Mouse (Mus musculus) ovary, postnatal 36 days (tissue): ENCODE data around the gene Pecr.
A peak's percentile ranks its signal among the peaks of the same experiment; 100 is the strongest.

Experiments
- DNase-seq: peaks from one replicate; pipeline ENCODE4 v3.0.0; 2022; ENCODE audit warnings: low spot score, mixed read lengths

Pecr gene

GRCm38 (mm10) chr1:72283992-72284485, at the start of gene Pecr, which contains the start of gene Tmem169:
Pecr (minus strand) TSS chr1:72284314.
Tmem169 (plus strand) TSS chr1:72284369.
- DNase-seq: peak; percentile 93

DNA sequence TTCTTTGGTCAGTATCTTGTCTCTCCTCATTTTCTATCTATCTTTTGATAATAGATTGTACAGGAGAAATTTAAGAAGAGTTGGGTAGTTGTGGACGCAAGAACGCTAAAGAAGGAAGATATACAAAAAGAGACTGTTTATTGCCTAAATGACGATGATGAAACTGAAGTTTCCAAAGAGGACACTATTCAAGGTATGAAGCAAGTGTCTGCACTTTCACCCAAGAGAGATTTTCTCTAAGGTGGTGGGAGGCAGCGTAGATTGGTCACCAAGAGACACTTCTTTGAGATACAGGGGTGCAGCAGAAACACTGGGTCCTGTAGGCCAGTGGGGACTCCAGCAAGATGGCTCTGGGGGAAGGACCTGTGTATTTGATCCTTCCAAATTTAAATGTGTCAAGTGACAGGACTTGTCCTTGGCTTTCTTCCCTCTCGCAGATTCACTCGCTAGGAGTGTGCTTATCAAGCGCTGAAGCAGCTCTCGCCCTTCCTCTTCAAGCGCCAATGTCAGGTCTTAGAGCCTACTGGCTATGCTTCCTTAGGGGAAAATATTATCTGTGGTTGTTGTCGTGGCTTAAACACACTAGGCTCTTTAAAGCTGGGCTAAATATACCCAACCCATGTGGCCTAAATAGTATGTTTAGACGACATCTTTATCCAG, 42.2 kb upstream of the Pecr start:
- DNase-seq: no peak

DNA sequence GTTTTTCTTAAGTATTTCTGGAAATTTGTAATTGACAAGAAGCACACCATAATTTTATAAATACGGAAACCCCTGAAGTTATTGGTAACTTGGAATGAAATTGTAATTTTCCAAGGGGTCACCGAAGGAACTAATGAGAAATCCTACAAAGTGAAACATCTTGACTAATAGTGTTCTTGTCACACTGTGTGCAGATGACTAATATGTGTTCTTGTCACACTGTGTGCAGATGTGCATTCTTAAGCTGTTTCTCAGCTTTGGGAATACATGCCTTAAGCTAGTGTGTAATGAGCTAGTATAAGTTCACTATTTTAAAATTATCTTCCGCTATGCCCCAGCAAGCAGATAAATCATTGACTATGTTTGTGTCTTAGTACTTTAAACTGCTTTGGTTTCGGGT, 39.1 kb upstream of the Pecr start:
- DNase-seq: no peak

DNA sequence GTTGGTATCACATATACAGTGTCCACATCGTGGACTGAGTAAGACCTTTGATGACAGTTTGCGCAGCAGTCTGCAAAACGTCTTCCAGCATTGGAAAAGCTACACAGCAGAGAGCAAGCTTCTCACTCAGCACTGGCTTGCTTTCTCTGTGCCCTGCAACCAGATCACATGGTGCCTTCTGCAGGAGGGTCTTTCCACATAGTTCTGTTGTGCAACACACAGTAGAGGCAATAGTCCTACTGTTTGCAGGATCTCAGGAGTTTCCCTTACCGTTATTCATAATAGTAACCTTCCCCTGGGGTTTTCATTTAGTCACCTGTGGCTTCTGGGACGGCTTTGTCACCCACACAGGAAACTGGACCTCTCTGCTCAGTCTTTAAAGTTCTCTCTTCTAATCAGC, 36.6 kb upstream of the Pecr start:
- DNase-seq: no peak

- no peak for DNase-seq
Observed at GRCm38 (mm10) chr1:72316901-72317300, 32.8 kb upstream of the Pecr start.

DNA sequence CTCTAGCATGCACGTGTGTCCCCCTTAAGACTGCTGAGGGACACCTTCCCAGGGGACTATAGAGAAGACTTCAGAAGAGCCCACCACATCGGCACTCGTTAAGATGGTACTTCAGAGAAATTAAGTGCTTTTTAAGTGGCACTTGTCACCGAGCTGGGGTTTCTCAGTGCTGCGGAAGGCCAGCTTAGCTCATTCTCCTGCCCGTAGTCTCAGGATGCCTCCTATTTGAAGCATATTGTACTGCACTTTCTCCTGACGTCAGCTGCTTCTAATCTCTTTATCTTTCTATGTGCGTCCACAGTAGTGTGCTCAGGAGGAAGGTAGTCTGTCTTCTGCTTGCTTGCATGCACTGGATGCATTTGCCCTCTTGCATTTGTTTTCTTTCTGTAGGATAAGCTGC, 32.3 kb upstream of the Pecr start:
- no peak for DNase-seq

- DNase-seq: no peak
Observed at GRCm38 (mm10) chr1:72315447-72315846, 31.3 kb upstream of the Pecr start.

DNA sequence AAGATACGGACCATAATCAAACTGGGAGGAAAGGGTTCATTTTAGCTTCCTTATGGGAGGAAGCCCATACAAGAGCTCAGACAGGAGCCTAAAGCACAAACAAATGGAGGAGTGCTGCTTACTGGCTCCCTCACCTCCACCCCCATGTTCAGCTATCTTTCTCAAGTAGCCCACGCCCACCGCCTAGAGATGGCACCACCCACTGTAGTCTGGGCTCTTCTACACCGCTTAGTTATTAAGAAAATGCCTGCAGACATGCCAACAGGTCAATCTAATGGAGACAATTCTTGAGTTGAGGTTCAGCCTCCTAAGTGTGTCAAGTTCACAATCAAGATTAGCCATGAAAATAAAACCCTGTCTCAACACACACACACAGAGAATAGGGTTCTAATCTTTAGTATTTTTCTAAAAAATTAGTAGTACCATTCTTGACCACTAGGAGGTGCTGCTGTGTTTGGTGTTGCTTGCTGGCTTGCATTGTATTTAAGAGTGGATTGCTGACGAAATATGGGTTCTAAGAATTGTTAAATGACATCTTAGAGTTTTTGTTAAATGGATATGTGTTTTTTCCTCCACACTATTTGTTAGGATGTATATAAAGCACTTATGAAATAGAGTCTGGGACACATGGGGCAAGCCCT, 29.4 kb upstream of the Pecr start:
- DNase-seq: no peak

DNA sequence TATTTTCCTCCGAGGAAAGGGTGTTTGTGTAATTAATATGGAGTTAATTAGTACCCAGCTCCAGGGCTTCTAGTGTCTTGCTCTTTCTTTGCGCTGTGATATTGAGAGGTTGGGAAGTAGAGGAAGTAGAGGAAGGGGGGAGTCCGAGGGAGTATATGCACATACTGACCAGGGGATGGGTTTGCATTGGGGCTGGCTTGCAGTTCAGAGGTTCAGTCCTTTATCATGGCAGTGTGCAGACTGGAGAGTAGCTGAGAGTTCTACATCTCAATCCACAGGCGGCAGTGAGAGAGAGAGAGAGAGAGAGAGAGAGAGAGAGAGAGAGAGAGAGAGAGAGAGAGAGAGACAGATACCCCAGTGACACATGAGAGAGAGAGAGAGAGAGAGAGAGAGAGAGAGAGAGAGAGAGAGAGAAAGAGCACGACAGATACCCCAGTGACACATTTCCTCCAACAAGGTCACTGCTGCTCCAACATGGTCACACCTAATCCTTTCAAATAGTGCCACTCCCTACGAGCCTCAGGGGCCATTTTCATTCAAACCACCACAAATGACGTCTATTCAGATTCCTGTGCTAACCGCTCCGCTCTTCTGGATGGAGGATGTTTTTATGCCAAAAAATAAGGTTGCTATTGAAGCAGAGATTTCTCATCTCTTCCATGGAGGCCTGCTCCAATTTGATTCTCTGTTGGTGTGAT, 28.7 kb upstream of the Pecr start:
- no peak for DNase-seq

GRCm38 (mm10) chr1:72309744-72310424, 25.8 kb upstream of the Pecr start:
- no peak for DNase-seq

- DNase-seq: no peak
Observed at GRCm38 (mm10) chr1:72308919-72309318, 24.8 kb upstream of the Pecr start.

- DNase-seq: peak; percentile 87
Observed at GRCm38 (mm10) chr1:72307317-72307798, 23.2 kb upstream of the Pecr start, which contains the start of gene Xrcc5. Xrcc5 (plus strand) TSS chr1:72307421.

GRCm38 (mm10) chr1:72306679-72307181, 22.6 kb upstream of the Pecr start:
- peak; percentile 39 for DNase-seq

DNA sequence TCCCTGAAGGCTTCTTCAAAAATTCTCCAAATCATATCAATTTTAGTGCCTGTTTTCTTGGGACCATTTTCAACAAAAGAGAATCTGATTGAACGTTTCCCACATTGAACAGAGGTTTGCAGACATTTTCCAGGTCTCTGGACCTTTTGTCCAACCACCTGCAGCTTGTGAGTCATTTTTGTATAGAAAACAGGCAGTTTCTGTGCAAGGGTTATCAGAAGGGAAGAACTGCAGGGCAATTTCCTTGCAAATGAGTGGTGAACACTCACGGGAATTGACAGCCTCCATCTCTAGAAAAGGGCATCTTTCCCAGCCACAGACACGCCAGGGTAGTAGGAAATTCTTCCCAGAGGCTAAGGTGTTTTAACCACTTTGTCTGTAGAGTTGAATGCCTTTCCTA, 22.1 kb upstream of the Pecr start:
- no peak for DNase-seq

DNA sequence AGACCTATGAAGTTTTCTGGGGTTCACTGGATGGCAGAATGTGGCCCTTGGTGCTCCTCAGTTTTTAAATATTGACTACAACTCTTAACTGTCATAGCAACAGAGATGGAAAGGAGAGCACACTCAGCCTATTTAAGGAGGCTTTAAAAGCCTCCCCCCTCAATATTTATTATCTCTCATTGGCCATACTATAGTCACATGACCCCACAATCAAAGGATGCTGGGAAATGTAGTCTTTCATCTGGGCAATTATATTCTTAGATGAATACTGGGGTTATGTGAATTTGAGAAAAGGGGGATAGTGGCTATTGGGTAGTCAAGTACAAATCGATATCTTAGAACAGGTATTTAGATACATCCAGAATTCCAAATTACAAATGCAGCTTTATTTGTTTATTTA, 17.7 kb upstream of the Pecr start:
- DNase-seq: no peak

- DNase-seq: no peak
Observed at GRCm38 (mm10) chr1:72295746-72296145, 11.6 kb upstream of the Pecr start.

DNA sequence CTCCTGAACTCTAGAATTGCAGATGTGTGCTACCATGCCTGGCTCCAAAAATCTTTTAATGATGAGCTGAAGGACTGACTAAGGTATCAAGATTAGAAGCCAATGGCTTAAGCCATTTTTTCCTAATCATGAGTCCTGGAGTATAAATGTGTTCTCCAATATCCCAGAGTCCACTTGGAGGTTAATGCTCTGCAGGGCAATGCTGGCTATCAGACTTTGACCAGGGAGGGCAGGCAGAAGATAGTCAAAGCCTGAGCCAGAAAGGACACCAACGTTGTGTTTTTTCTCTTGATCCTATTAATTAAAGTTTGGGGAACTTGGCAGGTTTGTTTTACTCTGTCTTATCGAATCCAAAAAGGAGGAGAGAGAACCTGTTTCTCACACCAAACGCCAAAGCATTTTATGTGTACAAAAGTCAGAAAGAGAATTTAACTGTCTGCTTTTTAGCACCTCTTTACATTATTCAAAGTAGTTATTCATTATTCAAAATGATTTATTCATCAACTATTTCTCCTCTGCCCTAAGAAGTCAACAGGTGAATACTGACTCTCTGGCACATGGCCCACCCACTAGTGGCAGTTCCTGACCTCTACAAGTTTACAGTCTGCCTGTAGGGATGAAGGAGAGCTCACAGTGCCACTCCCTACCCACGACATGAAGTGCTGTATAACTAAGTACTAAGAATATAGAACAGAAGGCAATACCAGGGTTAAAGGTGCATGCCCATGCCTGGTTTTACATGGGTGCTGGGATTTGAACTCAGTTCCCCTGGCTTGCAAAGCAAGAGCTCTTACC, 10.0 kb upstream of the Pecr start:
- no peak for DNase-seq

DNA sequence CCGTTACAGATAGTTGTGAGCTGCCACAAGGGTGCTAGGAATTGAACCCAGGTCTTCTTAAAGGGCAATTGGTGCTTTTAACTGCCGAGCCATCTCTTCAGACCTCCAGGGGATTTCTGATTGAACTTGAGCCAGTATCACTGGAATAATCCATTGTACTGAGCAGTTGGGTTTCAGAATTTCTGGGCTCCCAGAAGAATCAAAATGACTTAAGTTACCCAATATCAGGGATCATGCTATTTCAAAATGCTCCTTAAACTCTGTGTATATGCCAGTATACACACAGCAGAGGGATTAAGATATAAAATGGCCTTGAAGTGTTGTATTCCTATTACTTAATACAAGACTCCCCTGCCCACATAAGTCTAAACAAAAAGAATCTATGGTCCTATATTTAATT, 7.8 kb upstream of the Pecr start:
- no peak for DNase-seq

DNA sequence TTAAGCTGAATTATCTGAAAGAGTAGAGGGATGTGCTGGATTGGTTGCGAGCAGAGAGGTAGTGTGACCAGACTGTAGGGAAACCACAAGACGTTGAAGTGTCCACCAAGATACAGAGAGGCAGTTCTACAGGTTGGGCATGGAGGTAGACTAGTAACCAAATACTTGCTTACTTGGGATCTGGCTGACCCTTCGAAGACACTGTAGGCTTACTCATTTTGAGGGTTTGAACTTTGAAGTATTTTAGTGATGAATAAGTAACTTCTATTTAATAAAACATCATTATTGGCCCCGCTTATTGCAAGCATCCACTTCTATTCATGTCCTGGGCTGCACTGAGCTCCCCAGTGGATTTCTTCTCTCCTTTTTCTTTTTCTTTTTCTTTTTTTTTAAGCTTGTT, 7.3 kb upstream of the Pecr start:
- no peak for DNase-seq

DNA sequence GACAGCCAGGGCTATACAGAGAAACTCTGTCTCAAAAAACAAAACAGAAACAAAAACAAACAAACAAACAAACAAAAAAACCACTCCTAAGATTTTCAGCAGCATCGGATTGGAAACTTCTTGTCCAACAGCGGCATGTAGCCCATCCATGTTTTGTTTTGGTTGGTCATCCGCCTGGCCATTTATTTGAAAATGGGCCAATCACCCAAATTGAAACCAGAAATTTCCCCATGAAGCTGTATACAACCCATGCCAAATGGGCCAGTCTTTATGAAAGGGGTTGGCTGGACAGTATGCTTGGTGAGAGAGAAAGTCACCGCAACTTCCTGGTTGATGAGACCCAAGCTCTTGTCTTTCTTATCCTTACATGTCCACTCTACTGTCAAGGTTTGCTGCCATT, 6.8 kb upstream of the Pecr start:
- DNase-seq: no peak

DNA sequence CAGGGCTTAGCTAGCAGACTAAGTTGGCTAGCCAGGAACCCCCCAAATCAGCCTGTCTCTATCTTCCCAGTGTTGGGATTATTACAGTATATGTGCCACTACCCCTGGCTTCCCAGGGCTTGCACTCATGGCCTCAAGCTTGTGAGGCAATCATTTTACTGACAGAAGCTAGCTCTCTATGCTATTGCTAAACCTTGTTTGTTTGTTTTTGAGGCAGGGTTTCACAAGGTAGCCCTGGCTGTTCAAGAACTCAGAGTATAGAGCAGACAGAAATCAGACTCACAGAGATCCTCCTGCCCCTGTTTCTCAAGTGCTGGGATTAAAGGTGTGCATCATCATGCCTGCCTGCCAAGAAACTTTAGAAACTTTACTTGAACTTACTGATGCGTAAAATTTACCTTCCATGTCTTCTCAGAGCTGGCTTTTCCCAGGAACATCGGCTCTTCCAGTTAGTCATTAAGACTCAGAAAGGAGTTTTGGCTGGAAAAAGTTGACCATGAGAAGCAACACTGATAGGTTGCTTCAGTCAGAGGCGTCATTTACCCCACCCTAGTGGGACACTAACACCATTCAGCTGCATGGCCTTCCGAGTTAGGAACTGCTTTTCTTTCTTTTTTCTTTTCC, 4.5 kb upstream of the Pecr start:
- no peak for DNase-seq
